Mouse (Mus musculus): ENCODE measurements around the gene Med14. TPM values are rescaled to one million over a fixed set of nuclear protein-coding genes. Genes with fewer than 3 reads are reported as not detected.

The Med14 gene
- 13.8 and 14.1 TPM in 2 replicates for polyA plus RNA-seq (2016; fragmentation: Nextera tagmentation; extraction: Ambion mirVana)

DNA sequence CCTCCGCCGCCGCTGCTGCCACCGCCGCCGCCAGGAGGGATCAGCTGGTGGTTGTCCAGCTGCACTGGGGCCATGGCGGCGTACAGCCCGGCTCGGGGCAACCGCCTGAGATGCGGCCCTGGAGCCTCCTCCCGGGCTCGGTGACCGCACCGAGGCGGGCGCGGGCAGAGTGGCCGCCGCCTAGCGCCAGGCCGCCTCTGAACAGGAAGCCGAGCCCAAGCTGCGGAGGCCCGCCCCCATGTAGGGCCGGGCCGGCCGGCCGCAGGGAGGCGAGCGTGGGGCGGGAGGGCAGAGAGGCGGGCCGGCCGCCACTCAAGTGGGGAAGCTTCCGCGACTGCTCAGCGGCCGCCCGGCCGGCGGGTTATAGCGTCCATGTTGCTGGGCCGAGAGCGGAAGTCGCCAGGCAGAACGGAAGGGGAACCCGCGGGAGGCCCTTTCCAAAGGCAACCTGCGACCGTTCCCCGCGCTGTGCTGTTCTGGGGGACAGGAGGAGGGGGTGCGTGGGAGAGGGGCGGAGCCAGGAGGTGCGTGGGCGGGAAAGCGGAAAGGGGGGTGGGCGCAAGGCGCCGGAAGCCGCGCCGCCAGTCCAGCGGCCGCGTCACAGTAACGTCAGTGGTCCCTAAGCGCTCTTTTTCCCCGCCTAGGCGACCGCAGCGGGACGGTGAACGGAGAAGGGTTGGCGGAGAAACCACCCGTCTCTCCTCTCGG is at the start of gene Med14:
TSS of gene Med14 (minus strand) at position 448 of the 708 bp plus-strand sequence.
- Histone ChIP-seq H3K27ac (peak within 1 kb of the TSS; percentile 93), H3K27me3 (ENCODE audit: poor library complexity, severe bottlenecking) (peaks cover 16% of the 10 kb centered on the region), H3K4me1 (peaks cover 25% of the 10 kb centered on the region), H3K4me3 (peak within 1 kb of the TSS; percentile 68), H3K9me3 (no peaks in the 10 kb centered on the region), H3K36me3 (replicated peaks) (no peaks in the 10 kb centered on the region)
- WGBS, result 10% methylated on average over 71 of the region's 79 CpGs
- DNase-seq (ENCODE audit: extremely low spot score, low spot score), result peak; percentile 82

DNA sequence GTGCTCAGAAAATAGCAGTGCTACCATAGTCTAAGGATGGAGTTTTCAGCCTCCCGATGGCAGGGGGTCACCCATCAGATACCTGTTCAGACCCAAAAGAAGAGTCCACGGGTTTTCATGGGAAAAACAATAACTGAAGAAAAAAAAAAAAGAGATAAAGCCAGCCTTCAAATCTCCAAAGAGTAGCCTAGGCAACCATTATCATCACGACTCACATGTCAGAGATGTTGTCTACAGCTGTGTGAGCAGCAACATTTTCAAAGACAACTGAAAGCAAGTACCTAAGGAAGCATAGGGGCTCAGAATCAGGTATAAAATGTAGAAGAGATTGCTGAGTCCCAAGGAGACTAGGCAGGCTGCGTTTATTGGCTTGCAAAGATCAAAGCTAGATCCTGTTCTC is 38.7 kb upstream of the Med14 start:
- 77% methylated on average over 4 of the region's 4 CpGs for WGBS
- Histone ChIP-seq H3K9me3 (no peaks in the 10 kb centered on the region), H3K4me1 (no peaks in the 10 kb centered on the region), H3K36me3 (replicated peaks) (no peaks in the 10 kb centered on the region), H3K27me3 (ENCODE audit: poor library complexity, severe bottlenecking) (no peaks in the 10 kb centered on the region; the same call in 1 of the 2 replicates), H3K4me3 (no peak overlapping the region), H3K27ac (no peak overlapping the region)
- DNase-seq (ENCODE audit: extremely low spot score, low spot score), result no peak

DNA sequence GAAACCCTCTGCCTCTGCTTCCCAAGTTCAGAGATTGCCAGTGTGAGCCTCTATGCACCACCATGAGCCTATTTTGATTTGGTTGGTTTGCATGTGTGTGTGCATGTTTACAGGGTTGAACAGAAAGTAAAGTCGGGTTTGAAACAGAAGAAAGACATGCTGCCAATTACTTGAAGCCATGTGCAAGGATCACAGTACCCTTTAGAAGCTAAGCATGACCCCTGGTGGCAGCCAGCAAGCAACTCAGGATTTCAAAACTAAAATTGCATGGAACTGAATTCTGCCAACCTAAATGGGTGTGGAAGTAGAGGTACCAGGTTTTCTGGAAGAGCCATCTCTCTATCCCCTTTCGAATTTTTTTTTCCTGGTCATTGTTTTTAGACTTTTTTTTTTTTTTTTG is 33.0 kb upstream of the Med14 start:
- DNase-seq (ENCODE audit: extremely low spot score, low spot score), result no peak
- 66% methylated on average over 2 of the region's 2 CpGs for WGBS
- H3K27me3 ChIP-seq (ENCODE audit: poor library complexity, severe bottlenecking), result no peaks in the 10 kb centered on the region; the same call in 1 of the 2 replicates
- H3K4me1 ChIP-seq, result 0 out of 2 replicates have a peak, but pooled peaks cover 3% of the 10 kb centered on the region
- H3K27ac ChIP-seq, result no peak overlapping the region
- no peaks in the 10 kb centered on the region for H3K36me3 ChIP-seq (replicated peaks)
- no peaks in the 10 kb centered on the region for H3K9me3 ChIP-seq
- no peak overlapping the region for H3K4me3 ChIP-seq

DNA sequence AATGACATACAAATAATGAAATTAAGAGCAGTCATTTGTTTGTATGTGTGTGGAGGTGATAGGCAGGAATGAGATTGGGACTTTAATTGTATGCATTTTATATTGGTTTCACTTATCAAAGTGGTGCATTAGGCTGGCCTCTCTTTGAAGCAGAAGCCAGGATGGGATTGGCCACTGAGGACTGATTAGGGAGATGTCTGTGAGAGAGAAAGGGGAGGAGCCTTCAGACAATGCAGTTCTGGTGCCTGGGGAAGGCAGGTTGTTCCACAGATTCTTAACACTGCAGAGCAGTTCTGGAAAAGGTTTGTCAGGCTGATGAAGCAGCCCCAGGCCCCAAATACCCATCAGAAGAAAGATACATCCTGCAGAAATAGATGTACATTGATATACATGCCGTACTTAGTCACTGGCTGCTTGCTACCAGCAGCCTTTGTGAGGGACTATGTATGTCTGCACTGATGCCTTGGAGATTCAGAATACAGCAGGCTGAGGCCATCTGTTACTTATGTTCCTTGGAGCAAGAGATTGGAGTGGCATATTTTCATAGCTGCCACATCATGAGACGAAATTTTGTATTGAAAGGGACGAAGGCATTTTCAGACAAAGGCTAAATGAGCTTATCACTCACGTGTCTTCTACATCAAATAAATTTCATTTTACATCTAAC is 29.9 kb upstream of the Med14 start:
- WGBS, result 83% methylated on average over 4 of the region's 4 CpGs
- Histone ChIP-seq H3K4me1 (0 out of 2 replicates have a peak, but pooled peaks cover 3% of the 10 kb centered on the region), H3K27me3 (ENCODE audit: poor library complexity, severe bottlenecking) (no peaks in the 10 kb centered on the region; the same call in 1 of the 2 replicates), H3K9me3 (no peaks in the 10 kb centered on the region), H3K27ac (no peak overlapping the region), H3K36me3 (replicated peaks) (no peaks in the 10 kb centered on the region), H3K4me3 (no peak overlapping the region)
- DNase-seq (ENCODE audit: extremely low spot score, low spot score), result no peak

DNA sequence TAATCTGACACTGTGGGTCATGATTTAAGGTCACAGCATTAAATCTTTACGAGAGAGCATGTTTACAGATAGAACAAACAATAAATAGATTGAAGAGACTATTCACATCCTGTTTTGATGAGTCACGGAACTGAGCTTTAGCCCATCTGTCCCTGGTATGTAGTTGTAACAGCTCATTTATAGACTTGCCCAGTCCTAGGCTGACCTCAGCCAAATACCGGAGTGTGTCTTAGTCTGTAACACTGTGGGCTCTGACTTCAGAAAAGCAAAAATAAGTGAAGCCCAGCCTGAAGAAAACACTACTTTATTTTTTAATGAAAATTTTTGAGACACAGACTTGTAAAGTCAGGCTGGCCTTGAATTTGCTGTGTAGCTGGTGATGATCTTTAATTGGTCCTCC is 11.4 kb upstream of the Med14 start:
- Histone ChIP-seq H3K4me3 (no peak overlapping the region), H3K36me3 (replicated peaks) (no peaks in the 10 kb centered on the region), H3K27me3 (ENCODE audit: poor library complexity, severe bottlenecking) (0 out of 2 replicates have a peak, but pooled peaks cover 5% of the 10 kb centered on the region), H3K9me3 (no peaks in the 10 kb centered on the region), H3K27ac (no peak overlapping the region), H3K4me1 (no peaks in the 10 kb centered on the region)
- WGBS, result 86% methylated on average over 3 of the region's 3 CpGs
- no peak for DNase-seq (ENCODE audit: extremely low spot score, low spot score)

DNA sequence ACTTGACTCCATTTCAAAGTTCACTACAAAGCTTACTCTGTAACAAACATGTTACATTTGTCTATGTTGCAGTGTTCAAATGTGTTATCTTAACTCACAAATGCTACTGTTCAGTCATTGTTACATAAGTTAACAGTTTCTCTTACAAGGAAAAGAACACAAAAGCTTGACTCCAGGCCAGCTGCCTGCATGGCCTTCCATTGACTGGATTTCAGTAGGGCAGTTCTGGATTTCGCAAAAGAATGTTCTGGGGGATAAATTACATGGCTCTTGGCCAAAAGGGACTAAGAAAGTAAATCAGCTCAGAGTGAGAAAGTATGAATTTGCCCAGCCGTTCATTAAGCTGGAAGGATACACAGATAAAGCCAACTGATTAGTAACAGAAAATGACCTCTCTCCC is 9.7 kb upstream of the Med14 start:
- H3K4me1 ChIP-seq, result no peaks in the 10 kb centered on the region
- H3K27me3 ChIP-seq (ENCODE audit: poor library complexity, severe bottlenecking), result 0 out of 2 replicates have a peak, but pooled peaks cover 5% of the 10 kb centered on the region
- 92% methylated on average over 2 of the region's 2 CpGs for WGBS
- no peak overlapping the region for H3K27ac ChIP-seq
- no peak for DNase-seq (ENCODE audit: extremely low spot score, low spot score)
- H3K36me3 ChIP-seq (replicated peaks), result no peaks in the 10 kb centered on the region
- no peak overlapping the region for H3K4me3 ChIP-seq
- no peaks in the 10 kb centered on the region for H3K9me3 ChIP-seq

DNA sequence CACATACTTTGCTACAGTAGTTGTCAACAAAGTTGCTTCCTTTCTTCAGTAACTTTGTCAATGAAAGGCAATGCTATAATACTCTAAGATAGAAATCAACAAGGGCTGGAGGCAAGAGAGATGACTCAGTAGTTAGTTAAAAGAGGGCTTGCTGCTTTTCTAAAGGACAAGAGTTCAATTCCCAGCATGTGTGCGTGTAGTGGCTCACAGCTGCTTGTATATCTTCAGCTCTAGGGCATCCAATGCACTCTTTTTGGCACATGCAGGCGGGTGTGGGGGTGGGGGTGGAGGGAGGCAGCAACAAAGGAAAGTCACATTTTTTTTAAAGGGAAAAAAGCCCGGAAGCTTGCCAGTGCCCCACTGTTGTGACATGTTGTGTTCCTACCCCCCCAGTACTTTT is 6.7 kb upstream of the Med14 start:
- Histone ChIP-seq H3K36me3 (replicated peaks) (no peaks in the 10 kb centered on the region), H3K9me3 (no peaks in the 10 kb centered on the region), H3K4me3 (no peak overlapping the region), H3K27ac (no peak overlapping the region), H3K27me3 (ENCODE audit: poor library complexity, severe bottlenecking) (0 out of 2 replicates have a peak, but pooled peaks cover 5% of the 10 kb centered on the region), H3K4me1 (no peaks in the 10 kb centered on the region)
- whole genome bisulfite sequencing, result 68% methylated on average over 3 of the region's 3 CpGs
- DNase-seq (ENCODE audit: extremely low spot score, low spot score), result no peak

DNA sequence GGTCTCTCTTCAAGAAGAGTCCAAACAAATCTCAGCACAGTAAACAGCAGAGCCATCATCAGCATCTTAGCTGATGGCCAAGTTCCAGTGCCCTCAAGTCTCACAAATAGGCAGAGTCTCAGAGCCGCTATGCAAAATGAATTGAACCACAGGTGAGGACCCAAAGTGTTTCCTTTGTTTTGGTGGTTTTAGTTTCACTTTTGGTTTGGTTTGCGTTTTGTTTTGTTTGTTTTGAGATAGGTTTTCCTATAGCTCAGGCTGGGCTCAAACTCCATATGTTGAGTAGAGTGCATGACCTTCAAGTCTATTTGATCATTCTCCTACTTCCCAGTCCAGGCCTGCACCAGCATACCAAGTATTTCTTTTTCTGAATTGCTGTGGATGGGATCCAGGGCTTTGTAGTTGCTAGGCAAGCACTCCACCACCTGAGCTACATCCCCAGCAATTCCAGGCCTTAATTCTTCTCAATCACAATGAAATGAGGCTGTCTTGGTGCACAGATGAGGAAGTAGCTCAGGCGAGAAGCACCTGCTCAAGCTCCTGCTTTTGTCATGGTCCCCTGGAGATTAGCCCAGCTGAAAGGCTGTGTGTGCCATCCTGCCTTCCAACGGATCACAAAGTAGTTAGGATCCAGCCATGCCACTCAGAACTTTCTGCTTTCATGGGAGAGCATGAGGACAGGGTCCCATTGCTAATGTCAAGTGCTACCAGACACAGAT is 5.1 kb upstream of the Med14 start:
- WGBS, result 70% methylated on average over 4 of the region's 4 CpGs
- Histone ChIP-seq H3K27me3 (ENCODE audit: poor library complexity, severe bottlenecking) (peaks cover 9% of the 10 kb centered on the region), H3K9me3 (no peaks in the 10 kb centered on the region), H3K4me3 (no peak overlapping the region), H3K27ac (no peak overlapping the region), H3K36me3 (replicated peaks) (no peaks in the 10 kb centered on the region), H3K4me1 (peaks cover 6% of the 10 kb centered on the region; the same call in 1 of the 2 replicates)
- DNase-seq (ENCODE audit: extremely low spot score, low spot score), result no peak

DNA sequence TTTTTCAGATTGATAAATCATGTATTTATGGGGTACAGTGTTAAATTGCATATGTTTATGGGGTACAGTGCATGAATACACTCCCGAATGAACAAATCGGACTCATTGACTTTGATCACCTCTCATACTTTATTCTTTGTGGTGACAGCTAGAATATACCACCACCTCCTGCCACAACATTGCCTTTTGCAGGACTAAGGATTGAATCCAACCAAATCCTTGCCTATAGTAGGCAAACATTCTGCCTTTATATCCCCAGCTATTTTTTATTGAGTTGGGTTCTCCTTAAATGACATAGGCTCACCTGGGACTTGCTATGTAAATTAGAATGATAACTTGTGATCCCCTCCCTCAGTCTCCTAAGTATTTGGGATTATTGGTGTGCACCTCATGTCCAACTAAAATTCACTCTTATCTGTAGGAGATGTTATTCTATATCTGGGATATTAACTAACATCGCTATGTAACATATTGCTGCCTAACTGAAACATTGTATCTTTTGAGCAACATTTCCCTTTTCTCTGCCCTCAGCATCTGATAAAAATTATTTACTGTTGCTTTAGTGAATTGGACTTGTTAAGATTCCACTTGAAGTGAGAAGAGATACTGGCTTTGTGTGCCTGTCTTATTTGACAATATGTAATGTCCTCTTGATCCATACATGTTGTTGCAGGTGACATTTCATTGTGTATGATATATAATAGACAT is 1.4 kb upstream of the Med14 start:
- peak overlapping the region; percentile 68 for H3K4me3 ChIP-seq
- H3K27ac ChIP-seq, result peak overlapping the region; percentile 93
- no peak for DNase-seq (ENCODE audit: extremely low spot score, low spot score)
- H3K36me3 ChIP-seq (replicated peaks), result no peaks in the 10 kb centered on the region
- H3K4me1 ChIP-seq, result peaks cover 20% of the 10 kb centered on the region
- H3K27me3 ChIP-seq (ENCODE audit: poor library complexity, severe bottlenecking), result peaks cover 16% of the 10 kb centered on the region
- no peaks in the 10 kb centered on the region for H3K9me3 ChIP-seq
- WGBS, result 89% methylated on average over 3 of the region's 3 CpGs

DNA sequence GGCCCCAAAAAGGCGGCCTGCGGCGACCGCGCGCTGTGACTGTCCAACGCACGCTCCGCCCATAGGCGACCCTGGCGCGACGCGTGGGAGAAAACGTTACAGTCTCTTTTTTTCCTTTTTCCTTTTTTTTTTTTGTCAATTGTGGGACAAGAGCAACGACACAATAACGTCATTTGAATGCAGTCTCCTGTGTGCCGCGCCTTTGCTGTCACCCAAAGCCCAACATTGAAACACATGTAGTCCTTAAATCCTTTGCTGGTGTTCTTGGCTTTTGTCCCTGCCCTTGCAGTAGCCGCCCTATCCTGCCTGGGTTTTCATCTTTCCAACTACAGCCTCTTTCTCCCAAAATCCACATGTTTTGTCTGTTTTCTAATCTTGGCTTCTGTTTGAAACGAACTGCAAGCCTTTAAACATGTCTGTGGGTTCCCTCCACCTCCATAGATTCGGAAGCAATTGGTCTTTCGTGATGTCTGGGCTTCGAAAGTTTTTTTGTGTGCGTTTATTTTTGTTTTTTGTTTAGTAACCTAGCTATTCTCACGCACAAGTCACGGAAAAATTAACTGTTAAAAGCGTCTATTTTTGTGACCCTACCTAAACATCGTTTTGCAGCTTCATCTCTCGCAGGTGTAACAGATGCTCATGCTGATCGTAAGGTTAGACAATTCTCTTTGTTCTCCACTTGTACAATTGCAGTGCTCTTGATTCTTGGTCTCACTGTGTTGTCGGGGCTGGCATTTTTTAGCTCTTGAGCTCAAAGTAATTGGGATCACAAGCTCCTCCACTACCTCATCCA is 657 bp upstream of the Med14 start:
- H3K36me3 ChIP-seq (replicated peaks), result no peaks in the 10 kb centered on the region
- DNase-seq (ENCODE audit: extremely low spot score, low spot score), result no peak
- H3K4me1 ChIP-seq, result peaks cover 25% of the 10 kb centered on the region
- WGBS, result 13% methylated on average over 32 of the region's 32 CpGs
- peaks cover 16% of the 10 kb centered on the region for H3K27me3 ChIP-seq (ENCODE audit: poor library complexity, severe bottlenecking)
- H3K9me3 ChIP-seq, result no peaks in the 10 kb centered on the region
- H3K4me3 ChIP-seq, result peak overlapping the region; percentile 68
- H3K27ac ChIP-seq, result peak overlapping the region; percentile 93

DNA sequence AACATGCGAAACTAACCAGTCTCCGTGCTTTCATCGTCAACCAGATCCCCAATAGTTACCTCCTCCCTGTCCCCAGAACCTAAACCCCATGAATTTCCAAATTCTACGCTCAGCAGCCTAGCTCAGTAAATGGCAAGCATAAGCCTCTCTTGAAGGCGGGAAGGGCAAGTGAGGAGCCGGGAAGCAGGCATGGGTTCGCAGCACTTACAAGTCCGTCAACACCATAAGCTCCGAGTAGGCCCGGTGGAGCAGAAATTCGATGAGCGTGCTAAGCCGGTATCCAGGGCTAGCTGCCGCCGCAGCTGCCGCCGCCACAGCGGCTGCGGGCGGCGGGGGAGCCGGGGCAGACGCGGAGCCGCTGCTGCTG is 631 bp downstream of the Med14 start:
- Histone ChIP-seq H3K4me1 (peaks cover 25% of the 10 kb centered on the region), H3K4me3 (peak overlapping the region; percentile 68), H3K36me3 (replicated peaks) (no peaks in the 10 kb centered on the region), H3K9me3 (no peaks in the 10 kb centered on the region), H3K27ac (peak overlapping the region; percentile 93), H3K27me3 (ENCODE audit: poor library complexity, severe bottlenecking) (peaks cover 16% of the 10 kb centered on the region)
- WGBS, result 8% methylated on average over 25 of the region's 25 CpGs
- DNase-seq (ENCODE audit: extremely low spot score, low spot score), result no peak

DNA sequence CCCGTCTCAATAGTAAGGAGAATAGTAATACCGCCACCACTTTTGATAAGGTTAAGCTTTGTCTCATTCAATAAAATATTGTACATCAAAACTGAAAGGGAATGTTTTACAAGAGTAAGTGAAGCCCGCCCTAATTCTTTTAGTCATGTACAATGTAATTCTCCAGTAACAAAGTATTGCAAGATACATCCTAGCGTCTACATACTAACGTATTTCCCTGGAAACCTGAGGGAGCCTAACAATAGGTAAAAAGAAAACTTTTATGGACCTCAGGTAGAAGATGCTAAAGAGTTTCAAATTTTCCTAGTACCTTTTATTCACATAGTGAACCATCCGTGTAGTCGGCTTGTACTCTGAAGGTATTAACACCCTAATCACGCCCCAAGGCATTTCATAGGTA is 1.4 kb downstream of the Med14 start:
- Histone ChIP-seq H3K27ac (peak overlapping the region; percentile 93), H3K36me3 (replicated peaks) (no peaks in the 10 kb centered on the region), H3K9me3 (no peaks in the 10 kb centered on the region), H3K4me1 (peaks cover 25% of the 10 kb centered on the region), H3K27me3 (ENCODE audit: poor library complexity, severe bottlenecking) (peaks cover 16% of the 10 kb centered on the region), H3K4me3 (peak overlapping the region; percentile 68)
- WGBS, result 18% methylated on average over 8 of the region's 8 CpGs
- no peak for DNase-seq (ENCODE audit: extremely low spot score, low spot score)
